Mouse (Mus musculus): ENCODE data around the gene Steap3.

The Steap3 gene

DNA sequence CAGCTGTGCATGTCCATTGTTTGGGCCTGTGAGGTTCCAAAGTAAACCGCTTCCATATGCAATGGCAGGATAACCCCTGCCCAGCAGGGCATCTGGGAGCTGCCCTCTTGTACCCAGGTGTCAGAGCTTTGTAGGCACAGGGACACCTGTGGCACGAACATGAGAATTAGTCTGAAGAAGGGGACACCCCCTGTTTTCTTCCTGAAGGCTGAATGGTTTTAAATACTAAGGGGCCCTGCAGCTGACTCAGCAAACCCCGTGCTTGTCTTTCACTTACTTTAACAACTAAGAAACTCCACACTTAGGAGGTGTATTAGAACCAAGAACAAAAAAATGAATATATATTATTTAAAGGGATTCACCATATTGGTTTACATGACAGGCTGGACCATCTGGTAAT, 74.4 kb downstream of the Steap3 start:
- no peak for DNase-seq (ENCODE audit: low read depth)

- DNase-seq (ENCODE audit: low read depth): peak; percentile 31
These were observed 75.3 kb downstream of the Steap3 start for GRCm38 (mm10) chr1:120197189-120197588.

GRCm38 (mm10) chr1:120196724-120197123, 75.8 kb downstream of the Steap3 start:
- DNase-seq (ENCODE audit: low read depth): no peak

DNA sequence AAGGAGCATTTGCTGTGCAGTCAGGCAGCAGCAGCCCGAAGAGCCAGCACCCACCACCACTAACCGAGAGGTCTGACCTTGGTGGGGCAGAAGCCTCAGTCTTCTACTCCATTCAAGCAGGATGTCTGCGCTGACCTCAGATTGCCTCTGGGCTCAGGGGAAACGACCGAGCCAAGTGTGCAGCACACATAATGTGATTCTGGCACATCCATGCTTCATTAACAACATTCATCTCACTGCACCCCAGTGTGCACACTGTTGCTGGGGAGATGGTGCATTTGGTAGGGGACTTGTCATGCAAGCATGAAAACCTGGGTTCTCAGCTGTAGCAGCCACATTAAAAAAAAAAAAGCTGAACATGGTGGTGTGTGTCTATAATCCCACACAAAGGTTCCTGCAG, 76.6 kb downstream of the Steap3 start:
- DNase-seq (ENCODE audit: low read depth): no peak

DNA sequence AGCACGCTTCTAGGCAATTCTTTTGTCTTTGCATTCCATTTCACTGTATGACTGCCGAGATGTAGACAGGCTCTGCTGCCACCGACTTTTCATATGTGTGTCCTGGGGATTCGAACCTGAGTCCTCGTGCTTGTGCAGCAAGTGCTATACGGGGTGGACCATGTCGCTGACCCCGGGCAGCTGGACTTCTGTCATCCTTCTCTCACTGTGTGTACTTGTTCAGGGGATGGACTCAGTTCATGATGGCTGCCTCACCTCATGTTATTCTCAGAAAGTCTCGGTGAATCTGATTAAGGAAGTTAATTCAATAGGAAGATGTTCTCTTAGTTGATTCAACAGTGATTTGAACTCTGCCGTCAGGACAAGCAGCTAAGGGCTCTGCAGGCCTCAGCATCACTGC, 78.9 kb downstream of the Steap3 start:
- no peak for DNase-seq (ENCODE audit: low read depth)

DNA sequence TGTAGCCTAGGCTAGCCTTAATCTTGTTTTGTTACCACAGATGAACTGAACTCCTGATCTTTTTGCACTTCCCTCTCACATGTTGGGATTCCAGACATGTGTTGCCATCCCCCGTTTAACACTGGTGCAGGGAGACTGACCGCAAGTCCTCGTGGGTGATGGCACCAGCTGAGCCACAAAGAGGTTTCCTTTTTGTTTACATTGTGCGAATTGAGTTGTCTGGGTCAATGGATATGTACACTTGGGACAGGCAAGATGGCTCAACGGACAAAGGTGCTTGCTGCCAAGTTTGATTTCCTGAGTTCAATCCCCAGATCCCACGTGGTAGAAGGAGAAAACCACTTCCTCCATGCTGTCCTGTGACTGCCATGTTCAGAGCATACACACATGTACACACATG, 80.2 kb downstream of the Steap3 start:
- DNase-seq (ENCODE audit: low read depth): no peak

GRCm38 (mm10) chr1:120190946-120191345, 81.6 kb downstream of the Steap3 start:
- DNase-seq (ENCODE audit: low read depth): no peak

GRCm38 (mm10) chr1:120190300-120190699, 82.2 kb downstream of the Steap3 start:
- no peak for DNase-seq (ENCODE audit: low read depth)

- no peak for DNase-seq (ENCODE audit: low read depth)
These were observed 83.3 kb downstream of the Steap3 start for GRCm38 (mm10) chr1:120189206-120189605.

DNA sequence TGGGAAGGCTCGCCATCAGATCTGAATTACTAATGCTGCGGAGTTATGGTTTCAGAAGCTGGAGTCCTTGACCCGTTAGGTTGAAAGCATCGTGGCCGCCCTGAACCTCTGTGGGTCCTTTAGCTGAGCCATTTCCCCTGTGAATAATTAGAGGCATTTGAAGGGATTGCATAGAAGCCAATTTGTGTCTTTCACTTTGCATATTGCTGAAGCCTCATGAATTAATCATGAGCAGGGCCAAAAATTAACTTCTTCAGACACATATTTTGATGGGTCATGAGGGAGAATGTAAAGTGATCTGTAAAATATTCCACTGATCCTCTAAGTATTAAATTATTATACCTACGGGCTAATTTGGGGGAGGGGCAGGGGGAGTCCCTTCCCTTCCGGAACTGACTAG, 85.4 kb downstream of the Steap3 start:
- no peak for DNase-seq (ENCODE audit: low read depth)

DNA sequence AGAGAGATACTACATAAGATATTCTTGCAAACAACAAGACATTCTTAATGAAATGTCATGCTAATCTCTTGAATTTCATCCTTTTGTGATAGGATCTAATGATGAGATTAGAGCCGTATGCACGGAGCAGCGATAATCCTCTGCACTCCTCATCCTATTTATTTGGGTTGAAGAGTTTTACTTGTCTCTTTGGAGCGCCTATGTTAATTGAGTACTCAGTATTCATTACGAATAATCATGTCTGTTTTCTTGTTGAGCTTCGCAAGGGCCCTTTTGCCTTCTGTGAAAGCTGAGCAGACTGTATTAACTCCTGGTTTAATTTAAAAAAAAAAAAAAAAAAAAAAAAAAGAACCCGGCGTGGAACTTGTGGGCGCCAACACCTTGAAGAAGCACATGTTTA, 85.8 kb downstream of the Steap3 start:
- DNase-seq (ENCODE audit: low read depth): no peak

GRCm38 (mm10) chr1:120186204-120186603, 86.3 kb downstream of the Steap3 start:
- DNase-seq (ENCODE audit: low read depth): no peak

- DNase-seq (ENCODE audit: low read depth): no peak
These were observed 95.4 kb downstream of the Steap3 start for GRCm38 (mm10) chr1:120177141-120177540.

DNA sequence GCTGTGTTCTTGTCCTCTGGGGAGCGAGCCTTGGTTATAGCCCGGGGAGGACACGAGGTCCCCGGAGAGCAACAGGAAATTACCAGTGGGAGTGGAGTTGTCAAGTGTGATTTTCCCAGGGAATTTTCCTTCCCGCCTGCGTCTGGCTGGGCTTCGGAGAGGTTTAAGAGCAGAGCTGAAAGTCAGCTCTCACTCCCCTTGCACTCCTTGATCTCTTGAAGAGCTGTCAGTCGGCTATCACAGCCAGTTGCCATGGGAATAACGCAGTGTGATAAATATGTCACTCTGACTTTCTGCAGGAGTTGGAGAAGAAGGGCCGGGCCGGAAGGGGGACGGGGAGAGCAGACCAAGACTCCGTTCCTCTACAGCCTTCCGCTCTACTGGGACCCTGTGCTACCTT, 96.2 kb downstream of the Steap3 start:
- no peak for DNase-seq (ENCODE audit: low read depth)

GRCm38 (mm10) chr1:120174991-120175390, 97.5 kb downstream of the Steap3 start:
- no peak for DNase-seq (ENCODE audit: low read depth)

GRCm38 (mm10) chr1:120171819-120172521, 100.5 kb downstream of the Steap3 start:
- peak; percentile 11 for DNase-seq (ENCODE audit: low read depth)

DNA sequence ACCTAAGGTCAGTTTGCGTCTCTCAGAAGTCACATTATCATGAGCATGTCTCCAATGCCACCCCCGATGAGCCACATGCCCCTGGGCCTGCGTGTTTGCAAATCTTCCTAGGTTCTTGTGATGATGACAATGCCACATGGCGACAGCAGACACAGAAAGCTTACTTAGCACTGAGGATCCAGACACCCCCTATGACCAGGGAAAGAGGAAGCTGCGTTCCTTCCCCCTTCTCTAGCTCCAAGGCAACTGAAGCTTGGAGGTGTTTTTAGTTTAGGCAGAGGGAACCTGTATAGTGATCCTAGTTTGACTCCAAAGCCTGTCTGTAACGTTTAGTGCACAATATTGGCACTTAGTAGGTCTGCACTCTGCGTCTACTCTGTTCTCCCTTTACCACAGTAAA, 102.2 kb downstream of the Steap3 start:
- no peak for DNase-seq (ENCODE audit: low read depth)

GRCm38 (mm10) chr1:120168674-120169073, 103.8 kb downstream of the Steap3 start:
- DNase-seq (ENCODE audit: low read depth): no peak

DNA sequence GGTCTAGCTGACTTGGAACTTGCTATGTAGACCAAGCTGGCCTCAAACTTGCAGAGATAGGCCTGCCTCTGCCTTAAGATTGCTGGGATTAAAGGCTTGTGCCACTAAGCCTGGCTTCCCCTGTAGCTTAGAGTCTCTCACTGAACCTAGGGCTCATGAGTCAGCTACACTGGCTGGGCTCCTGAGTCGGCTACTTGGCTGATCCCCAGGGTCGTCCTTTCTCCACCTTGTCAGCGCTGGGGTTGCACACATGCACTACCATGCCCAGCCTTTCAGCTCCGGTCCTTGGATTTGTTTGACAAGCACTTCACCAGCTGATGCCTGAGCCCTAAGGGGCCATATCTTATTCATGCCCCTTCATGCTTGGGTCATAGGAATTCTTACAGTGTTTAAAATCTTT, 104.5 kb downstream of the Steap3 start:
- no peak for DNase-seq (ENCODE audit: low read depth)

- DNase-seq (ENCODE audit: low read depth): no peak
These were observed 109.9 kb downstream of the Steap3 start for GRCm38 (mm10) chr1:120162616-120163015.

DNA sequence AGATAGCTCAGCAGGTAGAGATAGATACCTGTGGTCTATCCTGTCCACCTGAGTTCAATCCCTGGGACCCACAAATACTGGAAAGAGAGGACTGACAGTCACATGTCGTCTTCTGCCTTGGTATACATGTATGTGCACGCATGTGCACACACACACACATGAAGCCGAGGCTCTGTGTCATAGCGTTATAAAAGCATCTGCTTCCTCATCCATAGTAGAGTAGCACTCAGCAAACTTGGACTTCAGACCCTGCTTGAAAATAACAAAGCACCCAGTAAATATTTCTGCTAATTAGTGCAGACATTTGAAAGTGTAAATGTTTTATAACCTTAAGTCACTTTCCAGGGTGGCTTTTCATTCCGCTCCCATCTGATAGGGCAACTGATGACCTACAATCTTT, 111.0 kb downstream of the Steap3 start:
- no peak for DNase-seq (ENCODE audit: low read depth)

DNA sequence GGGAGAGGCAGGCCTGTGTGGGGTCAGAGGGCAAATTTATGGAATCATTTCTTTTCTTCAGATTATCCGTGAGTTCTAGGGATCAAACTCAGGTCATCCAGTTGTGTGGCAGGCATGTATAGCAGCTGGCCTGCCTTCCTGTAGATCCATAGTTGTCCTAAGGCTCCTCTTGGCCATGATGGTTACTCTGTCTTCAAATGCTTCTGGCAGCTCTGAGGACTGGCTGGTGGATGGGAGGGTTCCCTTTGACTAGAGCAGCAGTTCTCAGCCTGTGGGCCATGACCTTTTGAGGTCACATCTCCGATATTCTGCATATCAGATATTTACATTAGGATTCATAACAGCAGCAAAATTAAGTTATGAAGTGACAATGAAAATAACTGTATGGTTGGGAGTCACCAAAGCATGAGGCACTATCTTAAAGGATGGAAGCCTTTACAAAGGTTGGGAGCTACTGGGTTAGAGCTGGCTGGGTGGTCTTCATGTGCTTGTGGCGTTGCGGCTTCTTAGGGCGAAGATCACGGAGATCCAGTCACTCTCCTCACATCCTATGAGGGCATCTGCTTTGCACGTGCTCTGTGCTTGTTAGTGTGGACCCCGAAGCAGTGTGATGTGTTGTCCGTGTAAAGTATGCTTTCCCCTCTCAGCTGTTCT, 113.9 kb downstream of the Steap3 start:
- DNase-seq (ENCODE audit: low read depth): no peak

GRCm38 (mm10) chr1:120155325-120155724, 117.2 kb downstream of the Steap3 start:
- peak; percentile 7 for DNase-seq (ENCODE audit: low read depth)

GRCm38 (mm10) chr1:120154232-120154631, 118.3 kb downstream of the Steap3 start:
- DNase-seq (ENCODE audit: low read depth): peak; percentile 20
